Mouse (Mus musculus): Measurements from ENCODE around the gene Dmrt1. TPM values are rescaled to one million over a fixed set of nuclear protein-coding genes. Genes with fewer than 3 reads are reported as not detected.
"Not testable (repeated sequence)": the region's sequence is repeated elsewhere in the genome, so short reads cannot be mapped to it uniquely, and the experiment has no call there.

The Dmrt1 gene
- 0.20 and 0.23 TPM in 2 replicates for polyA plus RNA-seq (2016; fragmentation: Nextera tagmentation; extraction: Ambion mirVana)

GRCm38 (mm10) chr19:25505360-25506196, at the start of gene Dmrt1:
Gene Dmrt1, plus strand, starts transcription at chr19:25505618.
- peaks cover 92% of the 10 kb centered on the region for H3K27me3 ChIP-seq (replicated peaks; ENCODE audit: low read depth, poor library complexity, severe bottlenecking)
- H3K27ac ChIP-seq (replicated peaks): no peak within 1 kb of the TSS
- under 1% methylated on average over 64 of the region's 64 CpGs for WGBS

DNA sequence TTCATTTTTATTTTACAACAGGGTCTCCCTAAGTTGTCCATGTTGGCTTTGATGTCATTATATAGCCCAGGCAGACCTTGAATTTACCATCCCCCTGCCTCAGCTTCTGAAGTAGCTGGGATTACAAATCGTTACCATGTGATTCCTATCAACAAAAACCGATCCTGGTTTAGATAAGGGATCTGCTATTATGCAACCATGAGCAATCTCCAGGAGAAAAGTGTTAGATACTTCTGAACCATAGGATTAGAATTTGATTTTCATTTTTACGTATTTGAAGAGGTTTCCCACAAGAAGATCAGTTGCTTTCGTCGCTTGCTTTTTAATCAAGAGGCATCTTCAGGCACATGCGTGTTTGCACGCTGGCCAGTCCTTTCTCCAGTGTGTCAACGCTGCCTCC, 44.7 kb upstream of the Dmrt1 start:
- WGBS: 93% methylated on average over 8 of the region's 8 CpGs
- Histone ChIP-seq H3K27me3 (replicated peaks; ENCODE audit: low read depth, poor library complexity, severe bottlenecking) (no peaks in the 10 kb centered on the region), H3K4me3 (no peak overlapping the region), H3K9me3 (0 out of 2 replicates have a peak, but pooled peaks cover 6% of the 10 kb centered on the region), H3K36me3 (replicated peaks) (no peaks in the 10 kb centered on the region), H3K4me1 (no peaks in the 10 kb centered on the region), H3K27ac (replicated peaks) (no peak overlapping the region)
- DNase-seq (ENCODE audit: low spot score): no peak

More at GRCm38 (mm10) chr19:25505360-25506196, at the start of gene Dmrt1:
- peak; percentile 56 for DNase-seq (ENCODE audit: low spot score)
- peak within 1 kb of the TSS; percentile 46 for H3K4me3 ChIP-seq
- H3K9me3 ChIP-seq: peaks cover 9% of the 10 kb centered on the region
- no peaks in the 10 kb centered on the region for H3K36me3 ChIP-seq (replicated peaks)
- H3K4me1 ChIP-seq: peaks cover 18% of the 10 kb centered on the region

DNA sequence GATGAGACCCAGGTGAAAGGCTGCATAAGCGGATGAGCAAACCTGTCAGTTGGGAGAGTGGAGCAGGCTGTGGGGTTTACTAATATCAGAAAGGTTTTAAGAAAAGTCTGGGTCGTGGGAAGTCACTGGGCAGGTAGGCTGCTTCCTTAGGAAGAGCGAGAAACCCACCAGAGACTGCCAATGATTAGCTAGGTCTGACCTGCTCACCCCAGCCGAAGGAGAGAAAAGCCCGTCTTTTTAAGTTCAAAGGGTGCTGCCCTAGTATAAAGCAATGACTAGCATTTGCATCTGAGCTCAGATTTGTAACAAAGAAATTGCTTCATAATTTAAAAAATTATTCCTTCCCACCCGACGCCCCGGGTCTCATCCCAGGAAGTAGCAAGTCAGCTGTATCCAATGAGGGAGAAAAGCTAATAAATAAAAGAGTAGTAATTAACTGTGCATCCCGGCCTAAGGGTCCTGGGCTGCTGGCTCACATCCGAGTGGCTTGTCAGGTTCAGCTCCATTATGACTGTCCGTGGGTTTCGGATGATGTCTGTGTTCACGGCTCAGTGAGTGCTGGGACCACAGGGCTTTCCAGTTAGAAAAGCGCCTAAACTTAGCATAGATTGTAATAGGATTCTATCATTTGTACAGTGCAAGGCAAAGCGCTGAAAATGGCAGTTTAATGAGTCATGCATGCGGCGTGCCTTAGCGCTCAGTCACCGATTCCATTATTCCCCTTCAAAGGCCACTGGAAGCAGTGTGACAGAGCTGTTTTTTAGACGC, 43.7 kb upstream of the Dmrt1 start:
- 78% methylated on average over 20 of the region's 20 CpGs for WGBS
- Histone ChIP-seq H3K27ac (replicated peaks) (no peak overlapping the region), H3K9me3 (0 out of 2 replicates have a peak, but pooled peaks cover 6% of the 10 kb centered on the region), H3K4me1 (no peaks in the 10 kb centered on the region), H3K27me3 (replicated peaks; ENCODE audit: low read depth, poor library complexity, severe bottlenecking) (no peaks in the 10 kb centered on the region), H3K36me3 (replicated peaks) (no peaks in the 10 kb centered on the region), H3K4me3 (no peak overlapping the region)
- no peak for DNase-seq (ENCODE audit: low spot score)

DNA sequence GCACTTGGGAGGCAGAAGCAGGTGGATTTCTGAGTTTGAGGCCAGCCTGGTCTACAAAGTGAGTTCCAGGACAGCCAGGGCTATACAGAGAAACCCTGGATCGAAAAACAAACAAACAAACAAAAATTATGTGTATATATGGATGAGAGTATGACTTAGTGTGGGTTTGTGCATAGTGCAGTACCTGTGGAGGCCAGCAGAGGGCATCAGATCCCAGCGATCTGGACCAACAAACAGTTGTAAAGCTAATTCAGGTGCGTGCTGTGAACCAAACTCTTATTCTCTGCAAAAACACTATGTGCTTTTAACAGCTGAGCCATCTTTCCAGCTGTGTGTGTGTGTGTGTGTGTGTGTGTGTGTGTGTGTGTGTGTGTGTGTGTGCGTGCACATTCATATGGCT, 29.6 kb upstream of the Dmrt1 start:
- not testable (repeated sequence) for DNase-seq (ENCODE audit: low spot score); H3K36me3 ChIP-seq (replicated peaks); H3K27me3 ChIP-seq (replicated peaks; ENCODE audit: low read depth, poor library complexity, severe bottlenecking); H3K4me3 ChIP-seq; H3K27ac ChIP-seq (replicated peaks); H3K4me1 ChIP-seq
- H3K9me3 ChIP-seq: peaks cover 15% of the 10 kb centered on the region; the same call in 1 of the 2 replicates
- WGBS: 62% methylated on average over 4 of the region's 4 CpGs

DNA sequence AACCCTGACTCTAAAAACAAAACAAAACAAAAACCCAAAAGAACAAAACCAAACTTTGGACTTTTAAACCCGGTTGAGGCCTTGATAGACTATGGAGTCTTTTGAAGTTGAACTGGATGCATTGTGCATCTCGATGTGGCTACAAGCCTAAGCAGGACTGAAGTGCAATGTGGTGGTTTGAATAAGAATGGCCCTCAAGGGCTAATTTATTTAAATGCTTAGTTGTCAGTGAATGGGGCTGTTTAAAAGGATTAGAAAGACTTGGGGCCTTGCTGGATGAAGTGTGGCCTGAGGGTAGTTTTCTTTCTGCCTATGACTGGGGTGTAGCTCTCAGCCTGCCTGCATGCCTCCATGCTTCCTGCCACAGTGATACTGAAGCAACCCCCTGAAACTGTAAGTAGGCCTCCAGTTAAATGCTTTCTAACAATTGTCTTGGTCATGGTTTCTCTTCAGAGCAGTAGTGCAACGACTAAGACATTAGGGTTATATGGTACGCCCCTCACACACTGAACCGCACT, 26.2 kb upstream of the Dmrt1 start:
- Histone ChIP-seq H3K27me3 (replicated peaks; ENCODE audit: low read depth, poor library complexity, severe bottlenecking) (no peaks in the 10 kb centered on the region), H3K36me3 (replicated peaks) (no peaks in the 10 kb centered on the region), H3K4me1 (no peaks in the 10 kb centered on the region), H3K27ac (replicated peaks) (no peak overlapping the region), H3K9me3 (peaks cover 7% of the 10 kb centered on the region; the same call in 1 of the 2 replicates), H3K4me3 (no peak overlapping the region)
- DNase-seq (ENCODE audit: low spot score): no peak
- 76% methylated on average over 5 of the region's 5 CpGs for WGBS

DNA sequence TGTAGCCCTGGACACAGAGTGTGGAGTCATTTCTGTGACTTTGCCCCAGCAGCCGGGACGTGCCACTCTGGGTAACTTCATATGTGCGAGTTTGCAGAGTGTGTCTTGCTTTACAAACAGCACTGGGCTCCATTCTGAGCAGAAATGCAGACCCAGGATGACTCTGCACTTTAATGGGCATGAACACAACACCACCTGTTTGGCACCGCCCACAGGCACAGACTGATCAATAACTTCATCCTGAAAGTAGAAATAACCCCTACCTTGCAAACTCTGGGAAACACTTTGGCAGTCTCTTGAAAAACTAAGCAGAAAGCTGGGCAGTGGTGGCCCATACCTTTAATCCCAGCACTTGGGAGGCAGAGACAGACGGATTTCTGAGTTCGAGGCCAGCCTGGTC, 24.6 kb upstream of the Dmrt1 start:
- no peak for DNase-seq (ENCODE audit: low spot score)
- Histone ChIP-seq H3K27me3 (replicated peaks; ENCODE audit: low read depth, poor library complexity, severe bottlenecking) (peaks cover 10% of the 10 kb centered on the region), H3K9me3 (peaks cover 6% of the 10 kb centered on the region; the same call in 1 of the 2 replicates), H3K4me1 (no peaks in the 10 kb centered on the region), H3K27ac (replicated peaks) (no peak overlapping the region), H3K36me3 (replicated peaks) (no peaks in the 10 kb centered on the region), H3K4me3 (no peak overlapping the region)
- 86% methylated on average over 6 of the region's 6 CpGs for WGBS

DNA sequence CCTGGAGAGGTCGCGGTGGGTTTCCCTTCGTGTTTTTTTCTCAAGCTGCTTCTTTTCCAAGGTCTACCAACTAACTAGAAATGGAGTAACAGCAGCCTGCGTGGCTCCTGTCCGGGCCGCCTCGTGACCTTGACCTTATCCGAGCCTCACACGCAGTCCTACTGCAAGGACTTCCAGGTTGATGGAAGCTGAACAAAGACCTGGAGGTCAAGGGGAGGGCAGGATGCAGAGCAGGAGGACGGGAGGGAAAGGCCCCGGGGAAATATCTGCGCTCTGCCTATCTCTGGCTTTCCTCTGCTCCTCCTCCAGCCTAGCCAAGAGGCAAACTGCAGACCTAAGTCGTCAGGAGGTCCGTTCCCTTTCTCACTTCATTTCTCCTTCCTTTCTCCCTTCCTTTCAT, 18.9 kb upstream of the Dmrt1 start:
- peak overlapping the region; percentile 63 for H3K27ac ChIP-seq (replicated peaks)
- H3K36me3 ChIP-seq (replicated peaks): no peaks in the 10 kb centered on the region
- H3K4me1 ChIP-seq: peaks cover 24% of the 10 kb centered on the region
- 7% methylated on average over 14 of the region's 14 CpGs for WGBS
- DNase-seq (ENCODE audit: low spot score): peak; percentile 39
- peaks cover 48% of the 10 kb centered on the region for H3K27me3 ChIP-seq (replicated peaks; ENCODE audit: low read depth, poor library complexity, severe bottlenecking)
- H3K4me3 ChIP-seq: peak overlapping the region; percentile 31
- no peaks in the 10 kb centered on the region for H3K9me3 ChIP-seq

GRCm38 (mm10) chr19:25487350-25487749, 18.1 kb upstream of the Dmrt1 start:
- Histone ChIP-seq H3K9me3 (no peaks in the 10 kb centered on the region), H3K27ac (replicated peaks) (no peak overlapping the region), H3K4me1 (peaks cover 24% of the 10 kb centered on the region), H3K27me3 (replicated peaks; ENCODE audit: low read depth, poor library complexity, severe bottlenecking) (peaks cover 48% of the 10 kb centered on the region), H3K4me3 (no peak overlapping the region), H3K36me3 (replicated peaks) (no peaks in the 10 kb centered on the region)
- DNase-seq (ENCODE audit: low spot score): peak; percentile 30
- 12% methylated on average over 1 of the region's 1 CpGs for WGBS

DNA sequence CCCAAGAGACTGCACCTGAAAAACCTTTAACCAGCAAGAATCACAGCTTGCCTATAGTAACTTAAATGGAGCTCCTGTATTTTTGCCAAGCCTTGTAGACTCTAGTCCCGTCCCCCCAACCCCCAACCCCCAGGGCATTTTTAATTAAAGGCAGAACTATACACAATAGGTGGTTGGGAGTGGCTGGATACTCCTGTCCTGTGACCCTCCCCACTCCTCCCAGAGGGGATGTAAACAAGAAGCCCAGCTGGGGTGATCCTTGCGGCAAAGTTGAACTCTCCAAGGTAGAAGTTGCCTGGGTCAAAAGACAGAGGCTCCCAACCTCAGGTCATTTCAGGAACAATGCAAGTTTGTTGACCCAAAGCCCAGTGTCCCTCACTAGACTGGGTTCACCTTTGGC, 16.9 kb upstream of the Dmrt1 start:
- H3K4me1 ChIP-seq: peaks cover 24% of the 10 kb centered on the region
- H3K4me3 ChIP-seq: no peak overlapping the region
- no peaks in the 10 kb centered on the region for H3K36me3 ChIP-seq (replicated peaks)
- H3K9me3 ChIP-seq: no peaks in the 10 kb centered on the region
- WGBS: 2% methylated on average over 2 of the region's 2 CpGs
- no peak overlapping the region for H3K27ac ChIP-seq (replicated peaks)
- no peak for DNase-seq (ENCODE audit: low spot score)
- H3K27me3 ChIP-seq (replicated peaks; ENCODE audit: low read depth, poor library complexity, severe bottlenecking): peaks cover 48% of the 10 kb centered on the region

DNA sequence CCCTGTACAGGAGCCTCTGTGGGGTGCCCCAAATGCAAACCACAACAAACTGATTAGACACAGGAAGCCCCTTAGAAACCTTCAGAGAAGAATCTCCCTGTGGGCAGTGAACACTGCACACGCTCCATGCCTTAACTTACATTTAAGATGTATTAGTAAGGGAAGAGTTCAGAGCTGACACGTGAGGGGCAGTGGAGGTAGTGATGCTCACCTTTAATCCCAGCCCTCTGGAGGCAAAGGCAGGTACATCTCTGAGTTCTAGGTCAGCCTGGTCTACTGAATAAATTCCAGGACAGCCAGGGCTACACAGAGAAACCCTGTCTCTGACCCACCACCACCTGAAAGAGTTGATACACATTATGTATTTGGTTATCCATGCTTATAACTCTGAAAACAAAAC, 15.9 kb upstream of the Dmrt1 start:
- no peak for DNase-seq (ENCODE audit: low spot score)
- H3K4me1 ChIP-seq: peaks cover 24% of the 10 kb centered on the region
- no peak overlapping the region for H3K4me3 ChIP-seq
- H3K27ac ChIP-seq (replicated peaks): no peak overlapping the region
- peaks cover 48% of the 10 kb centered on the region for H3K27me3 ChIP-seq (replicated peaks; ENCODE audit: low read depth, poor library complexity, severe bottlenecking)
- no peaks in the 10 kb centered on the region for H3K9me3 ChIP-seq
- no peaks in the 10 kb centered on the region for H3K36me3 ChIP-seq (replicated peaks)
- WGBS: 26% methylated on average over 2 of the region's 2 CpGs

DNA sequence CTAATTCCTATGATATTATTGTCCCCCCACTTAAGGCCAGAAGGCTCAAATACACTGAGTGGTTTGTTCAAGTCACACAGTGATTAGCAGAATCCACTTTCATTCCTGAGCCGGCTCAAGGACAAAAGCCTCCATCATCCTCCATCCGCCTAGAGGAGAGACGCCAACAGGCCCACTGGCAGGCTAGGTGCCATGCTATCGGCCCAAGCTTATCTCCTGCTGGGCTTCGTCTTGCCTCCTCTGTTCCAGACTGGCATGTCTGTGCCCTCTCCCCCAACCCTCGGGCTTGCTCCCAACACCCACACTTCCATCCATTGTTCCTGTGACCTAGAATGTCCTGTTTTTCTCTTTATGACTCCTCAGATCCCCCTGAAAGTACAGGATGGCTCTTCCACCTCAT, 8.0 kb upstream of the Dmrt1 start:
- Histone ChIP-seq H3K4me3 (no peak overlapping the region), H3K36me3 (replicated peaks) (no peaks in the 10 kb centered on the region), H3K4me1 (no peaks in the 10 kb centered on the region), H3K27me3 (replicated peaks; ENCODE audit: low read depth, poor library complexity, severe bottlenecking) (peaks cover 20% of the 10 kb centered on the region), H3K9me3 (no peaks in the 10 kb centered on the region), H3K27ac (replicated peaks) (no peak overlapping the region)
- no peak for DNase-seq (ENCODE audit: low spot score)
- 71% methylated on average over 6 of the region's 6 CpGs for WGBS

DNA sequence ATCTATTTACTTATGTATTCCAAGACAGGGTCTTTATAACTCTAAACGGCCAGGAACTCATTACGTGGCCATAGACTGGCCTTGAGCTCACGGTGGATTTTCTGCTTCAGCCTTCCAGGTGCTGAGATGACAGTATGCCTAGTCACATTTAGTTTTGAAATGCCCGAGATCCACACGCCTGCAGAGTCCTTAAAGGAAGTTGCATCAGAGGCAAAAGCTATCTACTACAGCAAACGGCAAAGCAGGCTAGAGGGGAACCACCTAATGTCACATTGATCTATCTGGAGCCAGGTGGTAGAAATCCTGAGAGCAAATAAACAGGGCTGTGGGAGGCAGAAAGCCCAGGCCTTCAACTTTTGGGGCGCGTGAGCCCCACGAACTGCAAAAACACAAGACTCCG, 540 bp upstream of the Dmrt1 start:
- DNase-seq (ENCODE audit: low spot score): no peak
- no peak overlapping the region for H3K4me3 ChIP-seq
- peaks cover 9% of the 10 kb centered on the region for H3K9me3 ChIP-seq
- H3K36me3 ChIP-seq (replicated peaks): no peaks in the 10 kb centered on the region
- 26% methylated on average over 10 of the region's 10 CpGs for WGBS
- peaks cover 85% of the 10 kb centered on the region for H3K27me3 ChIP-seq (replicated peaks; ENCODE audit: low read depth, poor library complexity, severe bottlenecking)
- no peak overlapping the region for H3K27ac ChIP-seq (replicated peaks)
- peaks cover 18% of the 10 kb centered on the region for H3K4me1 ChIP-seq

Measured in embryonic facial prominence, embryonic 10.5 days (tissue).